Mouse (Mus musculus) lung, adult 2 months (tissue): ENCODE results near the gene Meis2.

Experiments
- CTCF ChIP-seq: fragments of 200-500 bp; IDR thresholded peaks from 2 replicates; pipeline ENCODE4 v1.5.1; 2011; ENCODE audit warnings: mild to moderate bottlenecking, low read length, control low read depth; ENCODE audit not compliant: insufficient read depth
- POLR2A ChIP-seq: fragments of 200-500 bp; IDR thresholded peaks from 2 replicates; pipeline ENCODE4 v1.6.1; 2011; ENCODE audit warnings: low read depth, mild to moderate bottlenecking, control low read depth, low read length, borderline replicate concordance; ENCODE audit errors: extremely low read depth

DNA sequence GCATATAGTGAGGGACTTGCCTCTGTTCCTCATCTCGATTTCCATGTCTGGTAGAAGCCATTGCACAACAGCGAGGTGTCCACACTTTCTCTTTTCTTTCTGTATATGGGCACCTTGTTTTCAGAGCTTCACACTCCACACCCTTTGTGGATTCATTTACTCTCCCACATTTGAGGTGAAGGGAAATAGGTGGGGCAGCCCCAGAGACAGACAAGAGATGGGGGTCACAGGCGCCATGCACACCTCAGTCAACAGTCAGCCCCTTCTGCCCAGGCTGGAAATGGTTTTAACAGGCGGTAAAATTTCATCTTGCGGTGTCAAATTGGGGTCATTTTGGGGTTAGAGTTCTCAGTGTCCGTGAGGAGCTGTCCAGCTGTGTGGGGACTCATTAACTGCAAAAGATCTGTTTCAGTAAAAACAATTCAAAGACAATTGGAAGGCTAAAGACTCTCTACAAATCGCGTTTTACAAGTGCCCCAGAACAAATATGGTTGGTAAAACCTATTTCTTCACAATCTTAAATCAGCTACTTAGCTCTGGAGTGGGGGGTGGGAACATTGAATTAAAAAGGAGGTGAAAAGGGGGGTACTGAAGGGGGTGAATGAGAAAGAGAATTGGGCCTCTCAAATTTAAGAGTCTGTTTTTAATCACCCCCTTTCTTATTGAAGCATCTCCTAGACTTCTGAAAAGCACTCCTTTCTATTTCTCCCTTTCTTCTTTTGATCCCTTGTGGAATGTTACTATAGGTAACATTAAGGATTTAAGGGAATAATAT, 4.0 kb upstream of the Meis2 start:
- no peak for TF ChIP-seq CTCF
- no peak for TF ChIP-seq POLR2A
